Mouse (Mus musculus) Patski (cell line): ENCODE data around the gene Grik4. TPM values are rescaled to one million over a fixed set of nuclear protein-coding genes. Genes with fewer than 3 reads are reported as not detected.

Experiments
- ATAC-seq: fragments of 100-300 bp; one replicate; pipeline ENCODE4 v1.8.0; 2021
- CTCF ChIA-PET: fragments of 350-600 bp; sonication (Branson Sonifier 250); formaldehyde crosslinking; loops from one replicate; lab custom pipeline; 2022; ENCODE audit warnings: inconsistent platforms; lab: Charles Lee
- POLR2A ChIA-PET: fragments of 350-600 bp; sonication (Branson Sonifier 250); formaldehyde crosslinking; loops from one replicate; lab custom pipeline; 2022; ENCODE audit warnings: antibody characterized with exemption, inconsistent platforms; lab: Charles Lee
- DNase-seq: peaks from one replicate; pipeline ENCODE4 v3.0.0-alpha.2; 2011; ENCODE audit warnings: low read depth, low spot score
- H3K27me3 ChIP-seq: fragments of 371-371 bp; one replicate; pipeline ENCODE4 v1.5.1; 2021
- CTCF ChIP-seq: fragments of 100-300 bp; IDR thresholded peaks from one replicate; pipeline ENCODE4 v1.5.1; 2021
- in situ Hi-C: fragments of 300-500 bp; cut with MboI; formaldehyde crosslinking; loops from 3 replicates; pipeline ENCODE4 v1.11.1; 2018; ENCODE audit warnings: low pct_unique_long_range_greater_than_20kb, mixed read lengths
- polyA plus RNA-seq: library from polyadenylated mRNA; unstranded; gene quantifications from one replicate; pipeline ENCODE4 v1.2.3, GENCODE M21; 2021

Gene Grik4
- polyA plus RNA-seq, 1 experiment from 2014 or later, result 0.09 TPM

GRCm38 (mm10) chr9:42471921-42472747 is 472.2 kb downstream of the Grik4 start:
- CTCF ChIA-PET, result interaction anchor here (1.5 kb wide), 1 partner anchor 9 kb away, joined by 5 read pairs; no protein-coding TSS in a partner anchor
- DNase-seq, result peak; percentile 54
- POLR2A ChIA-PET, result interaction anchor here (1.8 kb wide), 1 partner anchor 10 kb away, joined by 7 read pairs; no protein-coding TSS in a partner anchor
- peak; percentile 65 for ATAC-seq
- peaks cover 23% of the 10 kb centered on the region for H3K27me3 ChIP-seq
- in situ Hi-C loops, result no loop called here
- TF ChIP-seq CTCF, result no peak

DNA sequence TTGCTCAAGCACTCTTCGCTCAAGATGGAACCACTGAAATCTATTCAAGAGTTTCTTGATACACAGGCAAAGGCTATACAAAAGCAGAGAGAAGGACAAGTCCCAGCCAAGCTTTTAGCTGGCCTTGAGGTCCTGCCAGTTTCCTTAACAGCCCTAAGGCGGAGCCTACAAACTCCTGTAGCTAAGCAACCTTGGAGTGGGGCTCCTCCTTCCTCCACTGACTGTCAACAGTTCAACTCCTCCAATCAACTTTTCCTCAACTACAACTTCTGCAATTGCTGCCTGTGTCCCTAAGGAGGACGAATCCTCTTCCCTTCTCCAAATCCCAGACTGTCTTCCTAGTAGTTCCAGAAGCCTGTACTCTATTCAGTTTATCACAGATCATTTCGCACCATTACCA is 473.1 kb downstream of the Grik4 start:
- in situ Hi-C loops, result no loop called here
- TF ChIP-seq CTCF, result no peak
- peak; percentile 79 for ATAC-seq
- ChIA-PET CTCF (interaction anchor here (1.5 to 1.6 kb wide), 2 partner anchors 8 to 15 kb away, joined by 3 to 5 read pairs; no protein-coding TSS in a partner anchor), POLR2A (interaction anchor here (1.8 kb wide), 1 partner anchor 9 kb away, joined by 7 read pairs; no protein-coding TSS in a partner anchor)
- DNase-seq, result no peak
- H3K27me3 ChIP-seq, result peaks cover 17% of the 10 kb centered on the region

- ChIA-PET CTCF (interaction anchor here (1.0 kb wide), 1 partner anchor 38 kb away, joined by 3 read pairs; no protein-coding TSS in a partner anchor), POLR2A (no interaction called here)
- ATAC-seq, result no peak
- no peak for DNase-seq
- H3K27me3 ChIP-seq, result peaks cover 3% of the 10 kb centered on the region
- no peak for TF ChIP-seq CTCF
- in situ Hi-C loops, result no loop called here
Measured at GRCm38 (mm10) chr9:42469323-42469722, 475.0 kb downstream of the Grik4 start.

GRCm38 (mm10) chr9:42468360-42468759 is 475.9 kb downstream of the Grik4 start:
- no peaks in the 10 kb centered on the region for H3K27me3 ChIP-seq
- ATAC-seq, result no peak
- no peak for DNase-seq
- ChIA-PET CTCF (no interaction called here), POLR2A (no interaction called here)
- no peak for TF ChIP-seq CTCF
- in situ Hi-C loops, result no loop called here

Other genes with a start within 250 kb of the Grik4 start
- gene Arhgef12, start 162.7 kb upstream of the Grik4 start, polyA plus RNA-seq, result 91.2 TPM
- 27.9 TPM for gene Tmem136, start 172.1 kb upstream of the Grik4 start, polyA plus RNA-seq